Mouse (Mus musculus) adrenal gland, adult 8-10 months (tissue): ENCODE data around the gene Pvr. TPM values are rescaled to one million over a fixed set of nuclear protein-coding genes. Genes with fewer than 3 reads are reported as not detected.

Source experiments
- DNase-seq: peaks from one replicate; pipeline ENCODE4 v3.0.0; 2022
- total RNA-seq, 4 experiments: library from RNA; stranded (reverse); gene quantifications; 2 replicates each; pipeline ENCODE4 v1.2.4; 2022

Pvr gene
- total RNA-seq = 10 to 100 TPM; 20.6 to 34.2 (median 24.5) TPM

GRCm38 (mm10) chr7:19920506-19921261, at the start of gene Pvr:
Gene Pvr, minus strand, starts transcription at chr7:19921160.
- peak; percentile 85 for DNase-seq

- no peak for DNase-seq
These were observed 49.2 kb upstream of the Pvr start for GRCm38 (mm10) chr7:19970196-19970595.

GRCm38 (mm10) chr7:19969541-19970090, 48.7 kb upstream of the Pvr start:
- no peak for DNase-seq

- no peak for DNase-seq
These were observed 48.1 kb upstream of the Pvr start for GRCm38 (mm10) chr7:19969106-19969505.

GRCm38 (mm10) chr7:19964985-19965579, 44.1 kb upstream of the Pvr start, which contains the start of gene Ceacam20:
Gene Ceacam20, plus strand, starts transcription at chr7:19965412.
- DNase-seq = no peak

GRCm38 (mm10) chr7:19962423-19962822, 41.5 kb upstream of the Pvr start:
- DNase-seq = no peak

GRCm38 (mm10) chr7:19956341-19956781, 35.4 kb upstream of the Pvr start:
- peak; percentile 82 for DNase-seq

GRCm38 (mm10) chr7:19955861-19956260, 34.9 kb upstream of the Pvr start:
- no peak for DNase-seq

- no peak for DNase-seq
These were observed 32.1 kb upstream of the Pvr start for GRCm38 (mm10) chr7:19953054-19953453.

- DNase-seq = peak; percentile 48
These were observed 31.5 kb upstream of the Pvr start for GRCm38 (mm10) chr7:19952320-19952986.

- DNase-seq = no peak
These were observed 29.6 kb upstream of the Pvr start, which contains the start of gene Igsf23 for GRCm38 (mm10) chr7:19950589-19950988. Gene Igsf23, minus strand, starts transcription at chr7:19950756.

- DNase-seq = no peak
These were observed 29.0 kb upstream of the Pvr start for GRCm38 (mm10) chr7:19949996-19950395.

- DNase-seq = no peak
These were observed 28.0 kb upstream of the Pvr start for GRCm38 (mm10) chr7:19948956-19949355.

- no peak for DNase-seq
These were observed 25.0 kb upstream of the Pvr start for GRCm38 (mm10) chr7:19945821-19946515.

GRCm38 (mm10) chr7:19945201-19945600, 24.2 kb upstream of the Pvr start:
- no peak for DNase-seq

GRCm38 (mm10) chr7:19944709-19945108, 23.7 kb upstream of the Pvr start:
- no peak for DNase-seq

- no peak for DNase-seq
These were observed 19.3 kb upstream of the Pvr start for GRCm38 (mm10) chr7:19940256-19940655.

GRCm38 (mm10) chr7:19939555-19940235, 18.7 kb upstream of the Pvr start:
- peak; percentile 67 for DNase-seq

GRCm38 (mm10) chr7:19937229-19937821, 16.4 kb upstream of the Pvr start:
- no peak for DNase-seq

GRCm38 (mm10) chr7:19935961-19936360, 15.0 kb upstream of the Pvr start:
- DNase-seq = no peak

GRCm38 (mm10) chr7:19935171-19935751, 14.3 kb upstream of the Pvr start:
- DNase-seq = no peak
